Mouse (Mus musculus) C2C12 (cell line): ENCODE measurements around the gene Nanos1.

Source experiments
- CEBPB ChIP-seq: IDR thresholded peaks from one replicate; pipeline ENCODE4 v1.6.1; 2011; ENCODE audit warnings: low read depth, mild to moderate bottlenecking, control low read depth, moderate library complexity
- CTCF ChIP-seq: IDR thresholded peaks from one replicate; pipeline ENCODE4 v1.5.1; 2011; ENCODE audit not compliant: control insufficient read depth, insufficient read depth, insufficient read length
- MAX ChIP-seq: IDR thresholded peaks from one replicate; pipeline ENCODE4 v1.6.1; 2011; ENCODE audit warnings: mild to moderate bottlenecking, control low read depth
- MYOD1 ChIP-seq: IDR thresholded peaks from one replicate; pipeline ENCODE4 v1.6.1; 2011; ENCODE audit warnings: low read depth; ENCODE audit not compliant: control insufficient read depth, insufficient read length
- MYOG ChIP-seq: IDR thresholded peaks from one replicate; pipeline ENCODE4 v1.6.1; 2011; ENCODE audit not compliant: control insufficient read depth, insufficient read length; ENCODE audit errors: extremely low read depth
- USF1 ChIP-seq: IDR thresholded peaks from one replicate; pipeline ENCODE4 v1.6.1; 2011; ENCODE audit warnings: low read depth, mild to moderate bottlenecking, control low read depth, moderate library complexity

DNA sequence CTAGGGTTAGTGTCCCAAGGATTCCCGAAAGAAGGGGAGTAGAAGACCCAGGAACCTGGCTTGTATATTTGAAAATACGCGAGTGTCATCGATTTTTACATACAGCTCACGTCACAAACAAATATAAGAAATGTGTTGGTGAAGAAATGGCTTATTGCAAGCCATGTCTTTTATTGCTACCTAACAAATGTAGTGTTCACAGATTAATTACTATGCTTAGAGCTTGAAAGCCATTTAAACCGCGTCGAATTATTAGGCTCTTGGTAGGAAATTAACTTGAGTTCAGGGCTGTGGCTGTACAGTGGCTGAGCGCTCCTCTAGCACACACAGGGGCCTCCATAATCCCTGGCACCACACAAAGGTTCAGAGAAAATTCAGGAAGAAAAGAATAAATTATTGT, 35.4 kb downstream of the Nanos1 start:
- TF ChIP-seq CTCF (no peak), MAX (no peak), MYOG (no peak), MYOD1 (no peak), USF1 (no peak), CEBPB (no peak)
